Mouse (Mus musculus): ENCODE data around the gene Insl3.
A peak's percentile ranks its signal among the peaks of the same experiment; 100 is the strongest.
"Not testable (repeated sequence)": the region's sequence is repeated elsewhere in the genome, so short reads cannot be mapped to it uniquely, and the experiment has no call there.

The Insl3 gene

DNA sequence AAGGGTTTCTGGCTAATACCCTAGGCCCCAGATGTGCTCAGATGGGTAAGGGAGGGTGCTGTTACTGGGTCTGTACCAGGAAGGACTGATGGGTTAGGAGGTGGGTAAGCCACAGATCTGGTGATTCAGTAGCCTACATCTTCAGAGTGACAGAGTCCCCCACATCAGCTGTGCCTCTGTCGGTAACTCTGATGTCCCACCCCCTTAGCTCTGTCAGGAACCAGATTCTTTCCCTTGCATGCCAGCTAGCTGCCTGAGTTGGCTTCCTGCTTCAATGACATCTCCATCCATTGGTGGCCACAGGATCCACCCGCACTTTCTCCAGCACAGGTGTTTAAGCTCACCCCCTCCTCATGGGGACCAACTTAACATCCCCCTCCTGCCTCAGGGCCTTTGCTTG, 22.6 kb downstream of the Insl3 start:
- DNase-seq, result no peak

DNA sequence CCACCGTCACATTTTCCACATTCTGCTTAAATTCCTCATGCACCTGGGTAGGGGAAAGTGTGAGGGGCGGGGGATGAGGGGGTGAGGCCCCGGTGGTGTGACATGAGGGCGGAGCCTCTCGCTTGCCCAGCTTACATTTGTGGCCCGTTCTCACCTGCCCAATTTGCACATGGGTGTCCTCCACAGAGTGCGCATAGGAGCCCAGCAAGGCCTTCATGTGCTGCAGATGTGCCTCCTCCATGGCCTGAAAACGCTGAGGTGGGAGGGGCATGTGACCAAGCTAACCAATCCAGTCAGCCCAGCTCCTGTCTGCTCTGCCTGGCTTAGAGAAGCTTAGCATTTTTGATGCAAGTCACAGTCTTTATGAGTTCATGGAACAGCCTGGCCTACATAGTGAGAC, 26.5 kb downstream of the Insl3 start:
- no peak for DNase-seq

DNA sequence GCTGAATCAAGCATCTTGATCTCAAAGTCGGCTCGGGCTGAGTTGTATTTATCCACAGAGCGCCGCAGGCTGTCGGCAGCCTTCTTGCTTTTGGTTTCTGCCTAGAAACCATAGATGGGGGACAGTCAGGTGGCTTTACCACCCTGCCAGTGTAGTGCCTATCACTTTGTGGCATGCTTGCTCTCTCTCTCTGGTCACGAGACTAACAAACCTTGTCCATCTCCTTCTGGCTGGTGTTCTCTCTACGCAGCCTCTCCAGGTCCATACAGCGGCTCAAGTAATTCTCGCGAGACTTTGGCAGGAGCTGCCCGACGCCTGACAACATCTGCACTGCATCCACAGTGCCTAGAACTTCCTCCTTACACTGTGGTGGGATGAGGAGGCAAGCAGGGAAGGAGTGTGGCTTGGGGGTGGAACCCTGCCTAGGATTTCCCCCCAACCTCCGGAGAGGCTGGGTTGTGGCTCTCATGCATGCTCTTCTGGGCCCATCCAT, 27.6 kb downstream of the Insl3 start:
- no peak for DNase-seq

DNA sequence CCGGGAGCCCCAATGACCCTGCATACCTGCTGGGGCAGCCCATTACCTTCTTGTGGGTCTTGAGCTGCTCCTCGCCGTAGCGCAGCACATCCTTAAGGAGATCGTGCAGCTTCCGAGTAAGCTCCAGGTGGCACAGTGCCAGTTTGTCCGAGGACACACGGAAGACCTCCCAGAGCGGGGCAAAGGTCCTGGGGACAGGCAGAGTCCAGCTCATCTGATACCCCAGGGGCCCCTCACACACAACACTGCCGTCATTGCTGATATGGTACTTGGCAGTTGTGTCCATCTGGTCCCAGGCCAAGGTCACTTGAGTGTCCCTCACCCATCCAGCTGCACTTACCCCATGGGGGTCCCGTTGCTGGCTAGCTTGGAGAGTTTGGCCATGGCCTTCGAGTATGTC, 28.1 kb downstream of the Insl3 start:
- no peak for DNase-seq

DNA sequence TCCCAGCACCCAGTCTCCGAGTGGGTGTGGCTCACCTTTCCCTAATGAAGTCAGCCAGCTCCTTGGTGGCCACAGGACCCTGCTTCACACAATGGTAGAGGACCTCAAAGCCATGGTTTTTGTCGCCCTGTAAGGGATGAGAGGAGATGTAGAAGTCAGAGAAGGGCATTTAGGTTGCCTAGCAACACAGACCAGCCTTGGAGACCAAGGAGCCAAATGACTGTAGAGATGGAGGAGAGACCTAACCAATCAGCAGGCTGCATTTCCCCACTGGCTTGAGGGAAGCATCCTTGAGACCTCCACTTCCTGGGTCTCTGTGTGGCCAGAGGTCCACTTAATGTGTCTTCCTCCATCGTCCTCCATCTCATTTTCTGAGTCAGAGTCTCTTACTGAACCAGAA, 29.2 kb downstream of the Insl3 start:
- no peak for DNase-seq

DNA sequence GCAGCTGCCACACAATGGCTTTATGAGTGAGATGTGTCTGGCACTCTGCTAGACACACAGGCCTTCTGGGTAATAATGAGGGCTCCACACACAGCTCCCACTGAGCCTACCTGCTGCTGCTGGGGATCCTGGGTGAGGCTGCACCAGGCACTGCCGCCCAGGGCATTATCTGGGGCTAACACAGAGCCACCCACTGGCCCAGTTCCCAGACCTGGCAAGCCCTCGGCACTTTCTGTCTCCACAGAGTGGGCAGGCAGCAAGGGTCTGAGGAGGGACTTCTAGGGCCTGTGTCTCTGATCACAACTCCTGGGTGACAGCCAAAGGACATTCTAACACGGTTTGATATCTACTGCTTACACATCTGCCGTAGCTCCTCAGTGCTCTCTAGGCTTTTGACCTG, 30.2 kb downstream of the Insl3 start:
- no peak for DNase-seq

DNA sequence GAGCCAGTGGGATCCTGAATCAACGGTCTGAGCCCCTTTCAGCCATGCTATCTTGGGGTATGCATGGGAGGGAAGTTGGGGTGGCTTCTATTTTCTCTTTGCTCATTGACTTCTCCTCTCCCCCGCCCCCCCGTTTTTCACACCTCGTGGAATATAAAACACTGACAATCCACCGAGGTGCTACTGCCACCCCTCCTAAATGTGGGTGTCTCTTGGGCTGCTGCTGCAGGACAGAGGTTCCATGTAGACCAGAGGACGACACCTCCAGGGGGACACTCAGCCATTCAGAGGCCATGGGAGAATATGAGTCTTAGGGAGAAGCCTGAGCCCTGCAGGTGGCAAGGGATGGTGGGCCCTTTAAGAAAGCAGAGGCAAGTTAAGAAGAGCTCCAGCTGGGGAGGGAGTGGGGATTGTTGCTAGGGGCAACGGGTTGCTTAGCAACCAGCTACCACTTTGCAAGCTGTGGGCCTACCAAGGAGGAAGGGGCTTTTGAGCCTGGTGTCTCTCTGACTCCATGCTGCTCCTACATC, 31.0 kb downstream of the Insl3 start:
- DNase-seq, result no peak

DNA sequence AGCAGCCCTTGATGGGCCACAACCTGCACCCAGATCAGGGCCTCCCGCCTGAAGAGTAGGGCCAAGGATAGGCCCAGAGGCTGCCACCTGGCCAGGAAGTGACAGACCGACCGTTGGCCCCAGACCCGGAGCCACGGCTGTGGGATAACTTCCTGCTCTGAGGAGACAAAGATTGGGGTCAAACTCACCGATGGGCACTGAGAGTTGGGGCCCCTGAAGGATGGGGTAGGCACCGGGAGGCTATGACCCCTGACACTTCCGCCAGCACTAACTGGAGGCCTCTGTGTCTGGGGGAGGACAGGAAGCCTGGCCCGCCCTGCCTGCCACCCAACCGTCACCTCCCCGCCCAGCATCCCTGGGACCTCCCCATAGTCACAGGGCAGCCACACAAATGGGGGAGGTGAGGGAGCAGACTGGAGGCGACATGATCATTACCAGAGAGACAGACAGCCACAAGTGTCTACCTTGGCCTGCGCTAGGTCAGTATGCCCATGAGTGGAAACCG, 34.1 kb downstream of the Insl3 start:
- DNase-seq, result no peak

DNA sequence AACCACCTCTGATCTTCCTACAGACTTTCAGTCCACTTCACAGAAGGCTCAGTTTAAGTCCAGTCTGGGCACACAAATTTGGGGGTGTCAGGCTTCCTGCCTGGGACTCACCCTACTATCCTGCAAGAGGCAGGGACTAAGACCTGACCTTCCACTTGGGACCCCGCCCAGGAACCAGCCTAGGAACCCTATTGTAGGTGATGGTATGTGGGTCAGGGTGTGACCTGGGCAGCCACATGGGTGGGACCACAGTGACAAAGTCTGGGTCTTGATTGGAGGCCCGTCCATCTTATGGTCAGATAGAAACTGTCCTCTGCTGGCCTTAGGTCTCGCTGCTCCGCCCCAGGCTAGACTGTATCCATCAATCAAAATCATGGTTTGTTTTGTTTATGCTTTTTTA, 35.4 kb downstream of the Insl3 start:
- DNase-seq, result no peak

DNA sequence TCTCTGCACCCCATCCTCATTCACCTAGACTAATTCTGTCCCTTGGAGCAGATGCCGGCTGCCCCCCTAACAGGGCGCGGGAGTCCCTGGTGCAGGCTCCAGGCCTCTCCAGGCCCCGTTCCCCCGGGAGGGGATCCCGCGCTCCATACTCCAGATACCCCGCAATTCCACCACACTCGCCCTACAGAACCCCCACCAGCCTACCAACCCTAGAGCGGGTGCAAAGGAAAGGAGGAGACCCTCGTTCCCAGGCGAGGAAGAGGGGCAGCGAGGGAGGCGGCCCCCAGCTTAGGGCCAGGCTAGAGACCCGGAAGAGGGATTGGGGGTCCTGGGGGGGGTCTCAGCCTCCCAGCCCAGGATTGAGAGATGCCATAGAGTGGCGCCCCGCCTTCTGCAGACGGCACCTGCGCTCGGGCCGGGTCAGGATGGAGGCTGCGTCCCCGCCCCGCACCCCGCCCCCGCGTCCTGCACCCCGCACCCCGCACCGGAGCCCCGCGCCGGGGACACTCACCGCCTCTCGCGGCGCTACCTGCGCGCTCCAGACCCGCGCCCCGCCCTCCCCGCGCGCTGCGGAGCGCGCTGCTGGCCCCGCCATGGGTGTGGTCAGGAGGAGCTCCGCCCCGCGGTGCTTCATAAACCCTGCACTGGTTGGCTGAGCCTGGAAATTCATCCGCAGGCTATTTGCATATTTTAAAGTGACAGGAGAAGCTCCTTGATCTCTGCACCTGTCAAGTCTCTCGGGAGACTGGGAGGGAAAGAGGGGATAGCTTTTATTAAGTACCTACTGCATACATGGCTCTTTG, 36.3 kb downstream of the Insl3 start, which contains the start of gene Fcho1:
Fcho1 (minus strand) TSS at position 595 of the 803 bp plus-strand sequence.
- DNase-seq, result peak; percentile 86

DNA sequence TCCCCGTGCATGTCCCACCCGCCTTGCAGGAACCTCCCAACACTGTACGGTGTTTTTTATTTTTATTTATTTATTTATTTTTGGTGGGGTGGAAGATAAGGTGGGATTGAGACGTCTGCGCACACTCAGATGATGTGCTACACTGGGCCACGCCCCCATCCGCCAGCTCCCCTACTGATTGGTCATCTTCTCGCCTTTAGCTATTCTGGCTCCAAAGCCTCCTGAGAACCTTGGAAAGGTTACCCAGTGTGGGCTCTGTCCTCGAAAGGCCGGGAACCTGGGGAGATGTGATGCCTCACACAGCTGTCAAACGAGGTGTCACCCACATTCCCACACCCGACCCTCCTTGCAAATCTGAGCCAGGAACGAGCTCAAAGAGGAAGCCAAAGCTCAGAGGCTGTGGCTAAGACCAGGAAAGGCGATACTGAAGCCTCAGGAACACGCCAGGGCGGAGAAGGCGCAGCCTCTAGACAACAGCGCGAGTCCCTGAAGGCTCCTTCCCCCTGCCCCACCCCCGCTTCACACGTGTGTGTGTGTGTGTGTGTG, 39.3 kb downstream of the Insl3 start:
- peak; percentile 67 for DNase-seq

DNA sequence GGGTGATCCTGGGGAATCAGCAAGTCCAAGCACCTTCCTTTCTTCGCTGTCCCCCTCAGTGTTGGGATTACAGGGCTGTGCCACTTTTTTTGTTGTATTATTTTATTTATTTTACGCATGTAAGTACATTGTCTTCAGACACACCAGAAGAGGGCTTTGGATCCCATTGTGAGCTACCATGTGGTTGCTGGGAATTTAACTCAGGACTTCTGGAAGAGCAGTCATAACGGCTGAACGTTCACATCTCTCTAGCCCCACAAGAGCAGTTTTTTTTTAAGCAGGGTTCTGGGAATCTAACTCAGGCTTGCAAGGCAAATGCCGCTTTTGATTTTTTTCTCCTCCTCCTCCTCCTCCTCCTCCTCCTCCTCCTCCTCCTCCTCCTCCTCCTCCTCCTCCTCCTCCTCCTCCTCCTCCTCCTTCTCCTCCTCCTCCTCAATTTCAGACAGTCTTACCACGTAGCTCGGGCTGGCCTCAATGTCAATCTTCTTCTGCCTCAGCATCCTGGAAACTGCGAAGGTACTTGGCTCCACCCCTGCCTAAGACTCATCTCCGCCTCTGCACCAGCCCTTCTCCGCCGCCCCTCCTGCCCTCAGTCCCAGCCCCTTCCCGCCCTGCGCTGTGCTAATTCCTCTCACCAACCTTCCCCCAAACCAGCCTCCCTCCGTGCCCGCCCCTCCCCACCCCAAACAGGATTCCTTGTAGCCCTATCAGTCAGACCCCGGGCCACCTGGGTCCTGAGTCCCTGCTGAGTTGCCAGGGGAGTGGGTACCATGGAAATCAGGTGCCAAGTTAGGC, 40.0 kb downstream of the Insl3 start:
- DNase-seq, result peak; percentile 30

DNA sequence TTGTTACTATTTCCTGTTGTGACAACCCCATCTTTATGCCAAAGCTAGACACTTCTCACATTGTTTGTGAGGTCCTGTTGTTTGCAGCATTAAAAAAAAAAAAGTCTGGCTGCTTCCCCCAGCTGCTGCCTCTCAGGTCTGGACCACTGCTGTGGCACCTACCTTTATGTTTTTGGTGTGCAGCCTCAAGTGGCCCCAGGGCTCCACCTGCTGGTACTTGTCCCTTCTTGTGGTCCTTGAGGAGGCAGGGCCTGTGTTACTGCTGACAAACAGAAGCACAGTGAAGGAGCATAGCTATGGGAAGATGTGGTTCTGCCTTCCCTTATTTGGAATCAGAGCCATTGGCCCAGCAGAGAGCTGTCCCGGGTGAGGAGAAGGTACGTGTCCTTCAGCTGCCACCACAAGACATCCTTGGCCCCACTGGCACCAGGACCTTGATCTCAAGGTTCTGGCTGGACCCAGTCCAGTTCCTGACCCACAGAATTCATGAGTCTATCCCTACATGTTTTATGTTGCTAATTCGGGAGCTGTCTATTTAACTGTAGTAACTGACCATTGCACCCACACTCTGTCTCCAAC, 42.7 kb downstream of the Insl3 start:
- DNase-seq, result peak; percentile 68

DNA sequence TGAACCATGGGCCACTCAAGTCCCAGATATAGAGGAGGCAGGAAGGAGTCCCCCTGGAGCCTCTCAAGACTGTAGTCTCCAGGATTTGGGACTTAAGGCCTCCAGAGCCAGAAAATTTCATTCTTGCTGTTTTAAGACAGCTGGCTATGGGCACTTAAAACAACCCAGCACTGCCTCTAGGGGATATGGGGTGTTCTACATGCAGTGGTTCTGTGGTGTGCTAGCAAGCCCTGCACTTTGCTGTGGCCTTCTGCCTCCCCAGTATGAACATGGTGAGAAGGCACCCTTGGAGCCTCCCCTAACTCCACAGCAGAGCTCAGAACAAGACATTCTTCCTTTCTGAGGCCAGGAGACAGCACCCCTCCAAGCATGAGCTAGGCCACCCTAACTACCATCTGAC, 49.3 kb downstream of the Insl3 start:
- DNase-seq, result not testable (repeated sequence)
